Mouse (Mus musculus): ENCODE data around the gene Barx2.

Barx2 gene

GRCm38 (mm10) chr9:31894775-31895320 lies 18.4 kb downstream of the Barx2 start:
- no peak for DNase-seq (ENCODE audit: low read depth, low spot score)

GRCm38 (mm10) chr9:31888333-31888732 lies 24.9 kb downstream of the Barx2 start:
- no peak for DNase-seq (ENCODE audit: low read depth, low spot score)

GRCm38 (mm10) chr9:31886258-31886657 lies 27.0 kb downstream of the Barx2 start:
- DNase-seq (ENCODE audit: low read depth, low spot score) = no peak

- no peak for DNase-seq (ENCODE audit: low read depth, low spot score)
These were observed 30.9 kb downstream of the Barx2 start for GRCm38 (mm10) chr9:31882376-31882775.

GRCm38 (mm10) chr9:31875556-31875955 lies 37.7 kb downstream of the Barx2 start:
- DNase-seq (ENCODE audit: low read depth, low spot score) = no peak

- DNase-seq (ENCODE audit: low read depth, low spot score) = no peak
These were observed 39.0 kb downstream of the Barx2 start for GRCm38 (mm10) chr9:31874236-31874635.

- DNase-seq (ENCODE audit: low read depth, low spot score) = no peak
These were observed 41.9 kb downstream of the Barx2 start for GRCm38 (mm10) chr9:31871410-31871809.

GRCm38 (mm10) chr9:31868823-31869460 lies 44.3 kb downstream of the Barx2 start:
- DNase-seq (ENCODE audit: low read depth, low spot score) = no peak

GRCm38 (mm10) chr9:31863830-31864229 lies 49.4 kb downstream of the Barx2 start:
- no peak for DNase-seq (ENCODE audit: low read depth, low spot score)

- DNase-seq (ENCODE audit: low read depth, low spot score) = no peak
These were observed 53.8 kb downstream of the Barx2 start for GRCm38 (mm10) chr9:31859446-31859845.

GRCm38 (mm10) chr9:31858720-31859340 lies 54.4 kb downstream of the Barx2 start:
- DNase-seq (ENCODE audit: low read depth, low spot score) = peak; percentile 66

- DNase-seq (ENCODE audit: low read depth, low spot score) = no peak
These were observed 55.8 kb downstream of the Barx2 start for GRCm38 (mm10) chr9:31857512-31857911.

GRCm38 (mm10) chr9:31856437-31856836 lies 56.8 kb downstream of the Barx2 start:
- DNase-seq (ENCODE audit: low read depth, low spot score) = no peak

GRCm38 (mm10) chr9:31855668-31856067 lies 57.6 kb downstream of the Barx2 start:
- DNase-seq (ENCODE audit: low read depth, low spot score) = no peak

- no peak for DNase-seq (ENCODE audit: low read depth, low spot score)
These were observed 61.6 kb downstream of the Barx2 start for GRCm38 (mm10) chr9:31851710-31852109.

GRCm38 (mm10) chr9:31850706-31851105 lies 62.6 kb downstream of the Barx2 start:
- no peak for DNase-seq (ENCODE audit: low read depth, low spot score)

- DNase-seq (ENCODE audit: low read depth, low spot score) = no peak
These were observed 63.9 kb downstream of the Barx2 start for GRCm38 (mm10) chr9:31849387-31849786.

- DNase-seq (ENCODE audit: low read depth, low spot score) = no peak
These were observed 68.6 kb downstream of the Barx2 start for GRCm38 (mm10) chr9:31844614-31845013.

GRCm38 (mm10) chr9:31841108-31841815 lies 72.0 kb downstream of the Barx2 start:
- no peak for DNase-seq (ENCODE audit: low read depth, low spot score)

- DNase-seq (ENCODE audit: low read depth, low spot score) = no peak
These were observed 72.7 kb downstream of the Barx2 start for GRCm38 (mm10) chr9:31840571-31840970.

GRCm38 (mm10) chr9:31840037-31840436 lies 73.2 kb downstream of the Barx2 start:
- no peak for DNase-seq (ENCODE audit: low read depth, low spot score)

Measured in ES-CJ7 (cell line).